Mouse (Mus musculus): ENCODE measurements at regions not wholly inside any gene's neighbourhood (a gene's known extent, or its start where the extent isn't known, plus 50 kb on each side); places are given as distances from the start of the nearest gene placed in this dataset.

- Histone ChIP-seq H3K4me1 (no peaks in the 10 kb centered on the region), H3K4me3 (no peak overlapping the region), H3K9me3 (0 out of 2 replicates have a peak, but pooled peaks cover 3% of the 10 kb centered on the region), H3K36me3 (no peaks in the 10 kb centered on the region), H3K9ac (no peak overlapping the region), H3K27ac (no peak overlapping the region), H3K4me2 (replicated peaks) (no peak overlapping the region), H3K27me3 (replicated peaks) (no peaks in the 10 kb centered on the region)
- no peak for ATAC-seq (ENCODE audit: low FRiP score, low read depth)
- WGBS: 95% methylated on average over 4 of the region's 4 CpGs
Measured at GRCm38 (mm10) chr1:92306042-92306441, 110.5 kb upstream of the Hdac4 start.

GRCm38 (mm10) chr1:92299041-92299440 is 103.5 kb upstream of the Hdac4 start:
- Histone ChIP-seq H3K4me3 (no peak overlapping the region), H3K9me3 (no peaks in the 10 kb centered on the region), H3K4me2 (replicated peaks) (no peak overlapping the region), H3K27ac (no peak overlapping the region), H3K4me1 (no peaks in the 10 kb centered on the region), H3K27me3 (replicated peaks) (no peaks in the 10 kb centered on the region; the same call in 1 of the 2 replicates), H3K36me3 (no peaks in the 10 kb centered on the region), H3K9ac (no peak overlapping the region)
- 75% methylated on average over 7 of the region's 7 CpGs for WGBS
- ATAC-seq (ENCODE audit: low FRiP score, low read depth): no peak

GRCm38 (mm10) chr1:92292681-92293380 is 97.3 kb upstream of the Hdac4 start:
- WGBS: 66% methylated on average over 7 of the region's 7 CpGs
- no peaks in the 10 kb centered on the region for H3K36me3 ChIP-seq
- ATAC-seq (ENCODE audit: low FRiP score, low read depth): no peak

GRCm38 (mm10) chr1:92286966-92287342 is 91.5 kb upstream of the Hdac4 start:
- no peaks in the 10 kb centered on the region for H3K27me3 ChIP-seq (replicated peaks)
- H3K4me3 ChIP-seq: no peak overlapping the region
- H3K9ac ChIP-seq: no peak overlapping the region
- no peaks in the 10 kb centered on the region for H3K9me3 ChIP-seq
- H3K4me1 ChIP-seq: 0 out of 2 replicates have a peak, but pooled peaks cover 3% of the 10 kb centered on the region
- ATAC-seq (ENCODE audit: low FRiP score, low read depth): no peak
- no peak overlapping the region for H3K4me2 ChIP-seq (replicated peaks)
- 100% methylated on average over 1 of the region's 1 CpGs for WGBS
- H3K36me3 ChIP-seq: no peaks in the 10 kb centered on the region
- H3K27ac ChIP-seq: no peak overlapping the region

More at GRCm38 (mm10) chr1:92292681-92293380, 97.3 kb upstream of the Hdac4 start:
- Histone ChIP-seq H3K4me3 (no peak overlapping the region), H3K27me3 (replicated peaks) (no peaks in the 10 kb centered on the region; the same call in 1 of the 2 replicates), H3K9ac (no peak overlapping the region), H3K4me2 (replicated peaks) (no peak overlapping the region), H3K27ac (no peak overlapping the region), H3K4me1 (no peaks in the 10 kb centered on the region), H3K9me3 (no peaks in the 10 kb centered on the region)

GRCm38 (mm10) chr1:92286013-92286965 is 90.8 kb upstream of the Hdac4 start:
- ATAC-seq (ENCODE audit: low FRiP score, low read depth): peak; percentile 78
- no peak overlapping the region for H3K9ac ChIP-seq
- H3K9me3 ChIP-seq: no peaks in the 10 kb centered on the region
- peak overlapping the region; percentile 51 for H3K4me2 ChIP-seq (replicated peaks)
- 0 out of 2 replicates have a peak, but pooled peaks cover 3% of the 10 kb centered on the region for H3K4me1 ChIP-seq
- WGBS: 22% methylated on average over 21 of the region's 21 CpGs
- H3K36me3 ChIP-seq: no peaks in the 10 kb centered on the region
- H3K27ac ChIP-seq: no peak overlapping the region
- no peak overlapping the region for H3K4me3 ChIP-seq
- H3K27me3 ChIP-seq (replicated peaks): no peaks in the 10 kb centered on the region

- H3K36me3 ChIP-seq: no peaks in the 10 kb centered on the region
- H3K9me3 ChIP-seq: no peaks in the 10 kb centered on the region
- no peaks in the 10 kb centered on the region for H3K27me3 ChIP-seq (replicated peaks)
- H3K4me1 ChIP-seq: 0 out of 2 replicates have a peak, but pooled peaks cover 3% of the 10 kb centered on the region
- no peak overlapping the region for H3K4me2 ChIP-seq (replicated peaks)
- no peak overlapping the region for H3K9ac ChIP-seq
- H3K27ac ChIP-seq: no peak overlapping the region
- H3K4me3 ChIP-seq: no peak overlapping the region
- no peak for ATAC-seq (ENCODE audit: low FRiP score, low read depth)
- 70% methylated on average over 4 of the region's 4 CpGs for WGBS
Measured at GRCm38 (mm10) chr1:92284155-92284554, 88.7 kb upstream of the Hdac4 start.

- H3K4me3 ChIP-seq: no peak overlapping the region
- no peak for ATAC-seq (ENCODE audit: low FRiP score, low read depth)
- 61% methylated on average over 5 of the region's 5 CpGs for WGBS
Measured at GRCm38 (mm10) chr1:92277199-92277747, 81.8 kb upstream of the Hdac4 start.

GRCm38 (mm10) chr1:92275388-92275787 is 79.9 kb upstream of the Hdac4 start:
- Histone ChIP-seq H3K27ac (no peak overlapping the region), H3K27me3 (replicated peaks) (no peaks in the 10 kb centered on the region; the same call in 1 of the 2 replicates), H3K9me3 (no peaks in the 10 kb centered on the region), H3K36me3 (no peaks in the 10 kb centered on the region), H3K9ac (no peak overlapping the region), H3K4me3 (no peak overlapping the region), H3K4me1 (peaks cover 8% of the 10 kb centered on the region), H3K4me2 (replicated peaks) (no peak overlapping the region)
- 67% methylated on average over 1 of the region's 1 CpGs for WGBS
- no peak for ATAC-seq (ENCODE audit: low FRiP score, low read depth)

More at GRCm38 (mm10) chr1:92277199-92277747, 81.8 kb upstream of the Hdac4 start:
- no peak overlapping the region for H3K27ac ChIP-seq
- no peaks in the 10 kb centered on the region; the same call in 1 of the 2 replicates for H3K27me3 ChIP-seq (replicated peaks)
- no peak overlapping the region for H3K4me2 ChIP-seq (replicated peaks)
- H3K9ac ChIP-seq: no peak overlapping the region
- no peaks in the 10 kb centered on the region for H3K36me3 ChIP-seq
- H3K9me3 ChIP-seq: no peaks in the 10 kb centered on the region
- no peaks in the 10 kb centered on the region for H3K4me1 ChIP-seq

GRCm38 (mm10) chr1:92273760-92274159 is 78.3 kb upstream of the Hdac4 start:
- ATAC-seq (ENCODE audit: low FRiP score, low read depth): no peak

GRCm38 (mm10) chr1:92271676-92272291 is 76.3 kb upstream of the Hdac4 start:
- Histone ChIP-seq H3K27ac (no peak overlapping the region), H3K36me3 (no peaks in the 10 kb centered on the region), H3K9me3 (no peaks in the 10 kb centered on the region), H3K9ac (no peak overlapping the region), H3K4me3 (no peak overlapping the region), H3K4me1 (peaks cover 8% of the 10 kb centered on the region), H3K27me3 (replicated peaks) (no peaks in the 10 kb centered on the region), H3K4me2 (replicated peaks) (no peak overlapping the region)
- WGBS: 43% methylated on average over 9 of the region's 9 CpGs
- peak; percentile 41 for ATAC-seq (ENCODE audit: low FRiP score, low read depth)

More at GRCm38 (mm10) chr1:92273760-92274159, 78.3 kb upstream of the Hdac4 start:
- Histone ChIP-seq H3K4me3 (no peak overlapping the region), H3K9me3 (no peaks in the 10 kb centered on the region), H3K27me3 (replicated peaks) (no peaks in the 10 kb centered on the region; the same call in 1 of the 2 replicates), H3K36me3 (no peaks in the 10 kb centered on the region), H3K4me2 (replicated peaks) (no peak overlapping the region), H3K4me1 (peaks cover 8% of the 10 kb centered on the region), H3K9ac (no peak overlapping the region), H3K27ac (no peak overlapping the region)
- WGBS: 84% methylated on average over 2 of the region's 2 CpGs

GRCm38 (mm10) chr1:92270486-92271058 is 75.1 kb upstream of the Hdac4 start:
- no peaks in the 10 kb centered on the region for H3K9me3 ChIP-seq
- no peak for ATAC-seq (ENCODE audit: low FRiP score, low read depth)
- peaks cover 8% of the 10 kb centered on the region for H3K4me1 ChIP-seq
- no peak overlapping the region for H3K4me3 ChIP-seq
- WGBS: 51% methylated on average over 6 of the region's 6 CpGs
- H3K4me2 ChIP-seq (replicated peaks): no peak overlapping the region
- no peak overlapping the region for H3K27ac ChIP-seq
- no peak overlapping the region for H3K9ac ChIP-seq
- no peaks in the 10 kb centered on the region for H3K36me3 ChIP-seq
- H3K27me3 ChIP-seq (replicated peaks): no peaks in the 10 kb centered on the region

All from neural tube, embryonic 12.5 days (tissue).